Mouse (Mus musculus) heart, embryonic 11.5 days (tissue): Measurements from ENCODE around the gene Unc45a. TPM values are rescaled to one million over a fixed set of nuclear protein-coding genes. Genes with fewer than 3 reads are reported as not detected.

Source experiments
- ATAC-seq: fragments of 200-750 bp; cut with Nextera tagmentation; replicated peaks from 2 replicates; pipeline ENCODE4 v1.8.0; 2017; ENCODE audit warnings: moderate library complexity; ENCODE audit not compliant: insufficient number of reproducible peaks, low FRiP score, low TSS enrichment
- H3K27ac ChIP-seq: fragments of 300-500 bp; sonication (generic); 2 replicates; pipeline ENCODE4 v1.5.1; 2014; ENCODE audit warnings: mild to moderate bottlenecking, low read depth, low read length
- H3K27me3 ChIP-seq: fragments of 300-500 bp; sonication (generic); 2 replicates; pipeline ENCODE4 v1.6.1; 2014; ENCODE audit warnings: mild to moderate bottlenecking, low read length, mixed read lengths; ENCODE audit not compliant: control insufficient read depth, insufficient read depth
- H3K36me3 ChIP-seq: fragments of 300-500 bp; sonication (generic); 2 replicates; pipeline ENCODE4 v1.6.1; 2014; ENCODE audit warnings: mild to moderate bottlenecking, low read length, moderate library complexity, mixed read lengths; ENCODE audit not compliant: control insufficient read depth, insufficient read depth
- H3K4me1 ChIP-seq: fragments of 300-500 bp; sonication (generic); 2 replicates; pipeline ENCODE4 v1.6.1; 2014; ENCODE audit warnings: low read length; ENCODE audit not compliant: control insufficient read depth, insufficient read depth
- H3K4me2 ChIP-seq: fragments of 300-500 bp; sonication (generic); 2 replicates; pipeline ENCODE4 v1.6.1; 2014; ENCODE audit warnings: mild to moderate bottlenecking, moderate library complexity
- H3K4me3 ChIP-seq: fragments of 300-500 bp; sonication (generic); 2 replicates; pipeline ENCODE4 v1.5.1; 2014; ENCODE audit warnings: low read depth, low read length
- H3K9ac ChIP-seq: fragments of 300-500 bp; sonication (generic); 2 replicates; pipeline ENCODE4 v1.6.1; 2014; ENCODE audit warnings: mild to moderate bottlenecking, low read depth, low read length, moderate library complexity
- H3K9me3 ChIP-seq: fragments of 300-500 bp; sonication (generic); replicated peaks from 2 replicates; pipeline ENCODE4 v1.6.1; 2016; ENCODE audit warnings: low read length; ENCODE audit not compliant: control insufficient read depth
- WGBS: fragments of 180-500 bp; shearing (Covaris S2); extraction: QIAGEN DNeasy Blood & Tissue Kit; methylation state at CpG from one replicate; pipeline ENCODE4 v1.1.7; 2014; ENCODE audit not compliant: insufficient replicate concordance; 5-methylcytosine and 5-hydroxymethylcytosine counted together
- polyA plus RNA-seq: library from polyadenylated mRNA; unstranded; fragments of >200 nt; fragmentation: Nextera tagmentation; extraction: Ambion mirVana; gene quantifications from 2 replicates; pipeline ENCODE4 v1.2.1, GENCODE M21; 2014

Unc45a gene
- polyA plus RNA-seq, 1 experiment from 2014 or later: 11.3 TPM

DNA sequence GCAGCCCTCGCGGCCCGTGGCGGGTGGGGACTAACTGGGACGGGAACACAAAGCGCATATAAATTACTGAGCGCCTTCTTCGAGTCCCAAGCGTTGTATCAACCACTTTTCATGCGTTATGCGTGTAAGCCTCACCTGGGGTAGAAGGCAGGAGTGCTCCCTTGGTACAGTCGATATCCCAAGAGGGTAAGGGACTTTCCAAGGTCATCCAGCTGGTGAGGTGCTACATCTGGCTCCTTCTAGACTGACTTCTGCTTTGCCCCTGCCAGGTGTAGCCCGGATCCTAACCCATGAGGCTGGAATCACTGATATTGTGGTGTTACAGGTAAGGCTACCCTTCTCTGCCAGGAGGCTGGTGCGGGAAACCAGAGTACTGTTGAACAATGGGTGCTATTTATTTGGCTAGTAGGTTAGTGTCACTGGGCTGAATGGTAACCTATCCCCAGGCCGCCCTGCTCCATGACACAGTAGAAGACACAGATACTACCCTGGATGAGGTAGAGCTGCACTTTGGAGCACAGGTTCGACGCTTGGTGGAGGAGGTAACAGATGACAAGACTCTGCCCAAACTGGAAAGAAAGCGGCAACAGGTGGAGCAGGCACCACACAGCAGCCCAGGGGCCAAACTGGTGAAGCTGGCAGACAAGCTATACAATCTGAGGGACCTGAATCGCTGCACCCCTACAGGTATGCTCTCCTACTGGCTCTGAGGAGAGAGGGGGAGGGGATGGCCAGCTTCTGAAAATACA lies 2.6 kb upstream of the Unc45a start:
- Histone ChIP-seq H3K4me1 (peaks cover 23% of the 10 kb centered on the region), H3K4me2 (peak overlapping the region; percentile 91), H3K4me3 (peak overlapping the region; percentile 59), H3K9ac (peak overlapping the region; percentile 88), H3K36me3 (no peaks in the 10 kb centered on the region), H3K27me3 (no peaks in the 10 kb centered on the region), H3K9me3 (no peaks in the 10 kb centered on the region), H3K27ac (peak overlapping the region; percentile 54)
- WGBS: 24% methylated on average over 19 of the region's 19 CpGs
- no peak for ATAC-seq

- H3K4me3 ChIP-seq: peak within 1 kb of the TSS; percentile 59
- peak within 1 kb of the TSS; percentile 91 for H3K4me2 ChIP-seq
- no peaks in the 10 kb centered on the region for H3K9me3 ChIP-seq
- no peak for ATAC-seq
- H3K36me3 ChIP-seq: no peaks in the 10 kb centered on the region
- peak within 1 kb of the TSS; percentile 54 for H3K27ac ChIP-seq
- H3K9ac ChIP-seq: peak within 1 kb of the TSS; percentile 88
- H3K4me1 ChIP-seq: peaks cover 25% of the 10 kb centered on the region
- WGBS: 1% methylated on average over 25 of the region's 25 CpGs
- H3K27me3 ChIP-seq: no peaks in the 10 kb centered on the region
Measured at GRCm38 (mm10) chr7:80342858-80343257, 2.1 kb upstream of the Unc45a start, which contains the start of gene Hddc3. Hddc3 (plus strand) TSS chr7:80343104.

DNA sequence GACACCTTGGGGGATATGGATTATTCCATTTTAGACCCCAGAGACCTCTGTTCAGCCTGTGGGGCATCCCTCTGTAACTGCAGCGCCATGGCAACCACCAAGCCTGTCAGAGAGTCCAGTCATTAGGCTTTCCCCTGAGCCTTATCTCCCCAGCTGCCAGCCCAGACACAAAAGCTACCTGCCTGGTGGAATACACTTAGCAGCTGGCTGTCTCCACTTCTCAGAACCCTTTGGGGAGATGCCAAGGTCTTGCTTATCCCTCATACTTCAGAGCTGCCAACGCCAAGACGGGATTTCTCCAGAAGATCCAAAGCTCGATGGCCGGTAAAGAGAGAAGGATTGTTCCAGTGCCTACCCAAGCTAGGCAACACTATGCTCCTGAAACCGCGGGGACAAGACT lies 988 bp upstream of the Unc45a start:
- H3K4me1 ChIP-seq: peaks cover 23% of the 10 kb centered on the region
- H3K9me3 ChIP-seq: no peaks in the 10 kb centered on the region
- H3K4me3 ChIP-seq: no peak overlapping the region
- no peaks in the 10 kb centered on the region for H3K36me3 ChIP-seq
- no peak overlapping the region for H3K27ac ChIP-seq
- no peaks in the 10 kb centered on the region for H3K27me3 ChIP-seq
- H3K9ac ChIP-seq: no peak overlapping the region
- ATAC-seq: no peak
- 61% methylated on average over 7 of the region's 7 CpGs for WGBS
- H3K4me2 ChIP-seq: no peak overlapping the region

- Histone ChIP-seq H3K9me3 (no peaks in the 10 kb centered on the region), H3K27me3 (no peaks in the 10 kb centered on the region), H3K9ac (peak overlapping the region; percentile 73), H3K27ac (peak overlapping the region; percentile 70), H3K4me1 (peaks cover 22% of the 10 kb centered on the region), H3K36me3 (peaks cover 9% of the 10 kb centered on the region), H3K4me2 (peak overlapping the region; percentile 95), H3K4me3 (peak overlapping the region; percentile 64)
- WGBS: under 1% methylated on average over 44 of the region's 45 CpGs
- ATAC-seq: peak; percentile 96
Measured at GRCm38 (mm10) chr7:80339793-80340628, 794 bp downstream of the Unc45a start.

GRCm38 (mm10) chr7:80339371-80339770 lies 1.4 kb downstream of the Unc45a start:
- H3K4me3 ChIP-seq: peak overlapping the region; percentile 64
- no peak for ATAC-seq
- H3K4me1 ChIP-seq: peaks cover 22% of the 10 kb centered on the region
- WGBS: 10% methylated on average over 17 of the region's 17 CpGs
- peak overlapping the region; percentile 95 for H3K4me2 ChIP-seq
- H3K9ac ChIP-seq: peak overlapping the region; percentile 73
- no peaks in the 10 kb centered on the region for H3K9me3 ChIP-seq
- peaks cover 9% of the 10 kb centered on the region for H3K36me3 ChIP-seq
- H3K27ac ChIP-seq: peak overlapping the region; percentile 41; the same call in 1 of the 2 replicates
- no peaks in the 10 kb centered on the region for H3K27me3 ChIP-seq

- no peaks in the 10 kb centered on the region for H3K27me3 ChIP-seq
- peaks cover 17% of the 10 kb centered on the region for H3K4me1 ChIP-seq
- WGBS: 91% methylated on average over 3 of the region's 3 CpGs
- no peak overlapping the region for H3K9ac ChIP-seq
- H3K4me2 ChIP-seq: no peak overlapping the region
- H3K27ac ChIP-seq: no peak overlapping the region
- no peak for ATAC-seq
- no peaks in the 10 kb centered on the region for H3K9me3 ChIP-seq
- no peak overlapping the region for H3K4me3 ChIP-seq
- peaks cover 29% of the 10 kb centered on the region for H3K36me3 ChIP-seq
Measured at GRCm38 (mm10) chr7:80336932-80337331, 3.9 kb downstream of the Unc45a start.

GRCm38 (mm10) chr7:80334848-80335247 lies 6.0 kb downstream of the Unc45a start:
- H3K36me3 ChIP-seq: peaks cover 42% of the 10 kb centered on the region
- no peak for ATAC-seq
- WGBS: 85% methylated on average over 4 of the region's 4 CpGs

DNA sequence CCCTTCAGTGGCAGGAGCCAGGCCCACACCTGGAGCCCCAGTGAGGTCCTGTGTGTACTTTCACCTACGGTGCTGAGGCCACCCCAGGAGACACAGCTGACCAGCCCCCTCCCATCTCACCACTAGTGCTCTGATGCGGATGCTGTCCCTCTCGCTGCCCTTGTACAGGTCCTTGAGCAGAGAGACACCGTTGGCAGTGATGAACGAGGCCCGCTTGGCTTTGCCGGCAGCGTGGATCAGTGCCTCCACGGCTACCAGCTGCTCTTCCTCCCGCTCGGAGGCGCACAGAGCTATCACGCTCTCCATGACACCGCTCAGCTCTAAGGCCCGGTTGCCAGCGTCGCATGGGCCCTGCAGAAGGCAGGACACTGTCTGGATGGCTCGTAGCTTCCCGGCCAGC lies 9.4 kb downstream of the Unc45a start:
- WGBS: 92% methylated on average over 19 of the region's 19 CpGs
- no peak overlapping the region for H3K27ac ChIP-seq
- no peak overlapping the region for H3K9ac ChIP-seq
- H3K9me3 ChIP-seq: no peaks in the 10 kb centered on the region
- H3K4me3 ChIP-seq: no peak overlapping the region
- H3K36me3 ChIP-seq: peaks cover 62% of the 10 kb centered on the region
- H3K4me1 ChIP-seq: no peaks in the 10 kb centered on the region
- no peak overlapping the region for H3K4me2 ChIP-seq
- no peak for ATAC-seq
- no peaks in the 10 kb centered on the region for H3K27me3 ChIP-seq

More at GRCm38 (mm10) chr7:80334848-80335247, 6.0 kb downstream of the Unc45a start:
- no peaks in the 10 kb centered on the region for H3K9me3 ChIP-seq
- no peak overlapping the region for H3K4me3 ChIP-seq
- H3K9ac ChIP-seq: no peak overlapping the region
- no peaks in the 10 kb centered on the region for H3K27me3 ChIP-seq
- H3K4me1 ChIP-seq: peaks cover 10% of the 10 kb centered on the region
- no peak overlapping the region for H3K27ac ChIP-seq
- no peak overlapping the region for H3K4me2 ChIP-seq
